Mouse (Mus musculus): ENCODE measurements around the gene Ubl5.

GRCm38 (mm10) chr9:20662874-20663273 lies 20.2 kb downstream of the Ubl5 start:
- TF ChIP-seq MAX (IDR thresholded peaks at IDR 0.05) (no peak), CTCF (IDR thresholded peaks at IDR 0.05; ENCODE audit: control insufficient read depth, insufficient read depth, insufficient read length) (no peak)
